Mouse (Mus musculus): ENCODE data around the gene Olfm3. TPM values are rescaled to one million over a fixed set of nuclear protein-coding genes. Genes with fewer than 3 reads are reported as not detected.

Gene Olfm3
- polyA plus RNA-seq, 2 experiments = 0.13 to 0.34 TPM

DNA sequence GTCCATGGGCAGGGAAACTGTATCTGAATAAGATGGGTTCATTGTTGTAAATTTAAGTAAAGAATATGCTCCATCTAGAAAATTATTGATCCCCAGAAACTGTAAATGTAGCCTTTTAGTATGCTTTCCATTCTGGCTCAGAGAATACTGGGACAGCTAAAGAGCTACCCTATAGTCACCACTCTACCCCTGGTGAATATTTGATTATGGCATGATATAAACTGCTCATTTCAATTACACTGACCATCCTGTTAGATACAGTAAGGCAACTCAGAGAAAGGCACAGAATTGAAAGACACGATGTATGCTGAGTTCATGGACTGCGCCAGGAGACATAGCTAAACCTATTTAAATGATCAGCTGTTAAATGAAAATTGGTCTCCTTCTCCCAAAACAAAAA lies 242.4 kb downstream of the Olfm3 start:
- Histone ChIP-seq H3K4me3 (replicated peaks; ENCODE audit: low read length) (no peak overlapping the region), H3K36me3 (ENCODE audit: control insufficient read depth, insufficient read depth, low read length) (no peaks in the 10 kb centered on the region), H3K4me2 (replicated peaks; ENCODE audit: low read depth, low read length, severe bottlenecking) (no peak overlapping the region), H3K27ac (replicated peaks; ENCODE audit: low read depth, low read length) (no peak overlapping the region), H3K4me1 (ENCODE audit: control insufficient read depth, insufficient read depth, low read length) (no peaks in the 10 kb centered on the region), H3K9ac (ENCODE audit: low read depth, low read length, severe bottlenecking) (no peak overlapping the region), H3K9me3 (ENCODE audit: control insufficient read depth, low read length) (no peaks in the 10 kb centered on the region), H3K27me3 (ENCODE audit: control insufficient read depth, insufficient read depth, low read length) (no peaks in the 10 kb centered on the region)
- TF ChIP-seq POLR2A (IDR thresholded peaks at IDR 0.05; ENCODE audit: borderline replicate concordance, extremely low read depth, insufficient read depth, insufficient read length) = no peak
- WGBS = 89% methylated on average over 2 of the region's 2 CpGs
- DNase-seq (ENCODE audit: low spot score) (no peak), ATAC-seq (ENCODE audit: low FRiP score, low read depth) (no peak)

DNA sequence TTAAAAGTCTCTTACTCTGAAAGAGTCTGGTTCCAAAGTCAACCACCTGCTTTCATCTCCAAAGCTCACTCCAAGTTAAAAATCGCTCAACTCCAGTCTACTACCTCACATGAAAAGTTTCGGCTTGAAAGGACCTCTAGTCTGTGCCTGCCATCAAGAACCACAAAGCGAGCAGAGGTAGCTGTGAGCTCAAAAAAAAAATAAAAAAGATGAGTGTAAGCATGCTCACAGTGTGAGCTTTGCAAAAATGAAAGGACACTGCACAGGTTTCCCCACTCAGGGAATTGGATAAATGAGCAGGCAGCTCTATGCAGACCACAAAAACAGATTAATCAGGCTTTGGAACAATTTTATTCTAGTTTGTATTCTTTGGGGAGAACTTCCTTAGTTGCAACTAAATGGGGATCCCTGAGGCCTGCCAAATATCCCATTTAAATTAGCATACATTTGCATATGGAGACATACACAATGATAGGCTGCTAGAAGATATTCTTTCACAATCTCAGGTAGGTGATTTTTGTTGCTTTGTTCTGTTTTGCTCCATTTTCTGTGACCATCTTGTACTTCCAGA lies 255.1 kb downstream of the Olfm3 start:
- DNase-seq (ENCODE audit: low spot score) (no peak), ATAC-seq (ENCODE audit: low FRiP score, low read depth) (no peak)
- H3K9ac ChIP-seq (ENCODE audit: low read depth, low read length, severe bottlenecking) = no peak overlapping the region
- WGBS = 71% methylated on average over 3 of the region's 3 CpGs
- H3K27me3 ChIP-seq (ENCODE audit: control insufficient read depth, insufficient read depth, low read length) = no peaks in the 10 kb centered on the region
- H3K27ac ChIP-seq (replicated peaks; ENCODE audit: low read depth, low read length) = no peak overlapping the region
- no peak overlapping the region for H3K4me2 ChIP-seq (replicated peaks; ENCODE audit: low read depth, low read length, severe bottlenecking)
- no peaks in the 10 kb centered on the region for H3K4me1 ChIP-seq (ENCODE audit: control insufficient read depth, insufficient read depth, low read length)
- no peaks in the 10 kb centered on the region for H3K9me3 ChIP-seq (ENCODE audit: control insufficient read depth, low read length)
- no peak for TF ChIP-seq POLR2A (IDR thresholded peaks at IDR 0.05; ENCODE audit: borderline replicate concordance, extremely low read depth, insufficient read depth, insufficient read length)
- no peak overlapping the region for H3K4me3 ChIP-seq (replicated peaks; ENCODE audit: low read length)
- H3K36me3 ChIP-seq (ENCODE audit: control insufficient read depth, insufficient read depth, low read length) = no peaks in the 10 kb centered on the region

DNA sequence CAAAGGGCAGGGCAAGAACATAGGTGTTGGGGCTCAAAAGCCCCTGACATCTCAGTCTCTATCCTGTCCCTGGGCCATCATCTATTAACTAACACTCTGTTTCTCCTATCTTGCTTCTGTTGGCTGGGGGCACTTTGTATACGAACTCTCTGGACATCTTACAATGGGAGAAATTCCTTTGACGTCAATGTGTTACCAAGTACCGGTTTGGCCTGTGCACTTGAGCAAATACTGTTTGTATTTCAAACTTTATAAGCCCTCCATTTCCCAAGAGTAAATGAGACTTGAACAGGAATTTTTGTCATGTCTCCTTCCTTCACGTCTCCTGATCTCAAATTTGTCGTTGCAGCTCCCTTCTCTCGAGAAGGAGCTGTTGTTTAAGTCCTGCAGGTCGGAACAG lies 270.7 kb downstream of the Olfm3 start:
- 86% methylated on average over 7 of the region's 7 CpGs for WGBS
- DNase-seq (ENCODE audit: low spot score) (no peak), ATAC-seq (ENCODE audit: low FRiP score, low read depth) (no peak)
- no peak overlapping the region for H3K4me2 ChIP-seq (replicated peaks; ENCODE audit: low read depth, low read length, severe bottlenecking)
- no peaks in the 10 kb centered on the region for H3K4me1 ChIP-seq (ENCODE audit: control insufficient read depth, insufficient read depth, low read length)
- no peak overlapping the region for H3K4me3 ChIP-seq (replicated peaks; ENCODE audit: low read length)
- H3K9me3 ChIP-seq (ENCODE audit: control insufficient read depth, low read length) = no peaks in the 10 kb centered on the region
- H3K36me3 ChIP-seq (ENCODE audit: control insufficient read depth, insufficient read depth, low read length) = no peaks in the 10 kb centered on the region
- no peak for TF ChIP-seq POLR2A (IDR thresholded peaks at IDR 0.05; ENCODE audit: borderline replicate concordance, extremely low read depth, insufficient read depth, insufficient read length)
- H3K27ac ChIP-seq (replicated peaks; ENCODE audit: low read depth, low read length) = no peak overlapping the region
- H3K9ac ChIP-seq (ENCODE audit: low read depth, low read length, severe bottlenecking) = no peak overlapping the region
- no peaks in the 10 kb centered on the region for H3K27me3 ChIP-seq (ENCODE audit: control insufficient read depth, insufficient read depth, low read length)

Data from limb, embryonic 14.5 days (tissue).